Mouse (Mus musculus): ENCODE measurements around the gene Bbs9. TPM values are rescaled to one million over a fixed set of nuclear protein-coding genes. Genes with fewer than 3 reads are reported as not detected.

Bbs9 gene
- total RNA-seq, 1 experiment = 10.3 TPM

DNA sequence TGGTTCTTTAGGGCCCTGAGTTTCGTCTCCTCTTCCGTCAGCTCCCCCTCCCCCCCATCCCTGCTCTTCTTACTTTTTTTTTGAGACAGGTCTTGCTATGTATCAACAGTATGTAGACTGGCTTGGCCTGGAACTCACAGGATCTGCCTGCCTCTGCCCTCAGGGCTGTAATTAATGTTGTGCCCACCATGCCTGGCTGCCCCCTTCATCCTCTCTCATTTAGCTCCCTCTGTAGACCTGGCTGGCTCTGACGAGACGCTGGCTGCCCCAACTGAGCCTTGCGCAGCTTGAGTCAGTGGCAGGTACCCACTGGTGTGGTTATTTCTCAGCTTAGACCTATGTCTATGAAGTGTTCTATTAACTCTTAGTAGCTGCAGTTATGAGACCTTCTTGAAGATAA is 28.1 kb downstream of the Bbs9 start:
- Histone ChIP-seq H3K9me3 (ENCODE audit: control insufficient read depth, insufficient read depth, low read depth, low read length) (no peaks in the 10 kb centered on the region), H3K4me3 (ENCODE audit: insufficient read depth in 1 of 2, low read depth in 1 of 2, low read length in 2 of 2, poor library complexity in 1 of 2, severe bottlenecking in 1 of 2) (no peak overlapping the region), H3K9ac (ENCODE audit: insufficient read depth, low read depth, low read length, poor library complexity, severe bottlenecking) (no peak overlapping the region), H3K27ac (ENCODE audit: insufficient read depth, low read depth, low read length, poor library complexity, severe bottlenecking) (no peak overlapping the region), H3K4me1 (ENCODE audit: control insufficient read depth in 2 of 2, insufficient read depth in 2 of 2, low read length in 2 of 2, poor library complexity in 1 of 2) (no peaks in the 10 kb centered on the region), H3K36me3 (ENCODE audit: control insufficient read depth, insufficient read depth, low read length, poor library complexity, severe bottlenecking) (0 out of 2 replicates have a peak, but pooled peaks cover 2% of the 10 kb centered on the region)
- TF ChIP-seq MAFK (IDR thresholded peaks at IDR 0.05; ENCODE audit: insufficient read depth, low read depth, low read length) (no peak), ZC3H11A (IDR thresholded peaks at IDR 0.05; ENCODE audit: borderline replicate concordance, low read depth, low read length) (no peak), HCFC1 (IDR thresholded peaks at IDR 0.05; ENCODE audit: borderline replicate concordance, insufficient read depth, low read length) (no peak)
- no peak for DNase-seq (ENCODE audit: low read depth, low spot score)
- in situ Hi-C loops (cut with MboI; ENCODE audit: low sequenced_read_pairs in 2 of 2, unreplicated experiment in 2 of 2) = no loop called here

DNA sequence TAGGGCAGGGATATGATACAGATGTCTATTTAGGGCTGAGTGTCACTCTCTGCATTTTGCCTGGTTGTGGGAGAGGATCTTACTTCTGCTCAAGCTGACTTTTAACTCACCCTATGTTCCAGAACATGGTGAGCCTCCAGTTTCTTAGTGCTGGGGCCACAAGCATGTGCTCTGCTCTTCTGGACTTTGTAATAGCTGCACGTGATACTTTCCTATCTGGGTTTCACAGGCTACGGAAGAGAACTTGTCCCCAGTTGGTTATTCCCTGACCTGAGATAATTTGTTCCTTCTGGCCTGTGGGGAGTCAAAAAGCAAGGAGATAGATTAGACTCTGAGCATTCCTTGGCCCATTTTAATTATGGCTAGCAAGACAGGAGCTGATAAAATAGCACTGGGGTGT is 30.1 kb downstream of the Bbs9 start:
- no peak for DNase-seq (ENCODE audit: low read depth, low spot score)
- H3K4me3 ChIP-seq (ENCODE audit: insufficient read depth in 1 of 2, low read depth in 1 of 2, low read length in 2 of 2, poor library complexity in 1 of 2, severe bottlenecking in 1 of 2) = no peak overlapping the region
- TF ChIP-seq ZNF384 (IDR thresholded peaks at IDR 0.05; ENCODE audit: low read depth, low read length) = no peak
- TF ChIP-seq HCFC1 (IDR thresholded peaks at IDR 0.05; ENCODE audit: borderline replicate concordance, insufficient read depth, low read length) = no peak
- no peak for TF ChIP-seq MAFK (IDR thresholded peaks at IDR 0.05; ENCODE audit: insufficient read depth, low read depth, low read length)
- no peak for TF ChIP-seq ZC3H11A (IDR thresholded peaks at IDR 0.05; ENCODE audit: borderline replicate concordance, low read depth, low read length)
- TF ChIP-seq CHD2 (IDR thresholded peaks at IDR 0.05; ENCODE audit: low read depth, low read length) = no peak
- H3K9ac ChIP-seq (ENCODE audit: insufficient read depth, low read depth, low read length, poor library complexity, severe bottlenecking) = no peak overlapping the region
- H3K27ac ChIP-seq (ENCODE audit: insufficient read depth, low read depth, low read length, poor library complexity, severe bottlenecking) = no peak overlapping the region
- H3K4me1 ChIP-seq (ENCODE audit: control insufficient read depth in 2 of 2, insufficient read depth in 2 of 2, low read length in 2 of 2, poor library complexity in 1 of 2) = 0 out of 4 replicates have a peak, but pooled peaks cover 0 to 1% of the 10 kb centered on the region in 2 experiments
- in situ Hi-C loops (cut with MboI; ENCODE audit: low sequenced_read_pairs in 2 of 2, unreplicated experiment in 2 of 2) = no loop called here
- no peaks in the 10 kb centered on the region for H3K36me3 ChIP-seq (ENCODE audit: control insufficient read depth, insufficient read depth, low read length, poor library complexity, severe bottlenecking)
- no peaks in the 10 kb centered on the region for H3K9me3 ChIP-seq (ENCODE audit: control insufficient read depth, insufficient read depth, low read depth, low read length)

DNA sequence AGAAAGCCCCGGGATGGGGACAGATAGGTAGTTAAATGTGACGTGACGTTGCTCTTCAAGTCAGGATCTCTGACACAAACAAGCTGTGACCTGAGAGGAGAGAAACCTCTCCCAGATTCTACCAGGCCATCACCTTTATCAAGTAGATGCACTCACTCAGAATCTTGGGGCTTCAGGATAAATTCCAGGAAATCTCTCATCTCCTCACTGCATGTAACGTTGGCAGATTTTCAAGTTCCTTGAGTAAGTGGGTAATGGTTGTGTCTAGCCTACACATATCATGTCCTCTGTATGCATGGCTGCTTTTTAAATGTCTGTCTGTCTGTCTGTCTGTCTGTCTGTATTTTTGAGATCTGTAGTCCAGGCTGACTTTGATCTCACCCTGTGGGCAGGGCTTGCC is 39.6 kb downstream of the Bbs9 start:
- Histone ChIP-seq H3K9me3 (ENCODE audit: control insufficient read depth, insufficient read depth, low read depth, low read length) (no peaks in the 10 kb centered on the region), H3K4me3 (ENCODE audit: insufficient read depth in 1 of 2, low read depth in 1 of 2, low read length in 2 of 2, poor library complexity in 1 of 2, severe bottlenecking in 1 of 2) (no peak overlapping the region), H3K36me3 (ENCODE audit: control insufficient read depth, insufficient read depth, low read length, poor library complexity, severe bottlenecking) (no peaks in the 10 kb centered on the region), H3K4me1 (ENCODE audit: control insufficient read depth in 2 of 2, insufficient read depth in 2 of 2, low read length in 2 of 2, poor library complexity in 1 of 2) (no peaks in the 10 kb centered on the region), H3K9ac (ENCODE audit: insufficient read depth, low read depth, low read length, poor library complexity, severe bottlenecking) (no peak overlapping the region), H3K27ac (ENCODE audit: insufficient read depth, low read depth, low read length, poor library complexity, severe bottlenecking) (no peak overlapping the region)
- TF ChIP-seq ZNF384 (IDR thresholded peaks at IDR 0.05; ENCODE audit: low read depth, low read length) (no peak), HCFC1 (IDR thresholded peaks at IDR 0.05; ENCODE audit: borderline replicate concordance, insufficient read depth, low read length) (no peak), MAFK (IDR thresholded peaks at IDR 0.05; ENCODE audit: insufficient read depth, low read depth, low read length) (no peak), CHD2 (IDR thresholded peaks at IDR 0.05; ENCODE audit: low read depth, low read length) (no peak), ZC3H11A (IDR thresholded peaks at IDR 0.05; ENCODE audit: borderline replicate concordance, low read depth, low read length) (no peak)
- in situ Hi-C loops (cut with MboI; ENCODE audit: low sequenced_read_pairs in 2 of 2, unreplicated experiment in 2 of 2) = no loop called here
- no peak for DNase-seq (ENCODE audit: low read depth, low spot score)

- Histone ChIP-seq H3K9ac (ENCODE audit: insufficient read depth, low read depth, low read length, poor library complexity, severe bottlenecking) (no peak overlapping the region), H3K9me3 (ENCODE audit: control insufficient read depth, insufficient read depth, low read depth, low read length) (no peaks in the 10 kb centered on the region), H3K36me3 (ENCODE audit: control insufficient read depth, insufficient read depth, low read length, poor library complexity, severe bottlenecking) (no peaks in the 10 kb centered on the region), H3K27ac (ENCODE audit: insufficient read depth, low read depth, low read length, poor library complexity, severe bottlenecking) (no peak overlapping the region), H3K4me3 (ENCODE audit: insufficient read depth in 1 of 2, low read depth in 1 of 2, low read length in 2 of 2, poor library complexity in 1 of 2, severe bottlenecking in 1 of 2) (no peak overlapping the region), H3K4me1 (ENCODE audit: control insufficient read depth in 2 of 2, insufficient read depth in 2 of 2, low read length in 2 of 2, poor library complexity in 1 of 2) (no peaks in the 10 kb centered on the region)
- in situ Hi-C loops (cut with MboI; ENCODE audit: low sequenced_read_pairs in 2 of 2, unreplicated experiment in 2 of 2) = no loop called here
- TF ChIP-seq ZC3H11A (IDR thresholded peaks at IDR 0.05; ENCODE audit: borderline replicate concordance, low read depth, low read length) = 0 out of 2 replicates have a peak, but pooled peaks have one; percentile 3
- no peak for TF ChIP-seq HCFC1 (IDR thresholded peaks at IDR 0.05; ENCODE audit: borderline replicate concordance, insufficient read depth, low read length)
- peak; percentile 55 for DNase-seq (ENCODE audit: low read depth, low spot score)
These were observed 43.0 kb downstream of the Bbs9 start for GRCm38 (mm10) chr9:22518394-22519041.

DNA sequence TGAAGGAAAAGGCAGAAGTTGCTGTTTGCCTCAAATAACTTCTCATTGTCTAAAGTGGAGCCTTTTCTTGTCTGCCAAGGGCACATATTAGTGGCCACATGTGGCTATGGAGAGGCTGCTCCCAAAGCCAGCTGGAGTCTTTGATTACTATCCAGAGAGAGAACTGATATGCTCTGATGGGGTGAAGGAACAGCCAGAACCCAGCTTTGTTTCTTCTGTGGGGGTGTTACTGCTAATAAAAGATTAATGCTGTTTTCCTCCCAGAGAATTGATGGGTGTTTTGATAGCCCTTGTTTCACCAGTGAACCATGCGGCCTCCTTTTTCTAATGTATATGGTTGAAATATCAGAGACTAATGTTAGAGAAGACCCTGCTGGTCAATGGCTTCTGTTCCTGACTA is 47.9 kb downstream of the Bbs9 start:
- no peaks in the 10 kb centered on the region for H3K9me3 ChIP-seq (ENCODE audit: control insufficient read depth, insufficient read depth, low read depth, low read length)
- H3K4me3 ChIP-seq (ENCODE audit: insufficient read depth in 1 of 2, low read depth in 1 of 2, low read length in 2 of 2, poor library complexity in 1 of 2, severe bottlenecking in 1 of 2) = no peak overlapping the region
- H3K36me3 ChIP-seq (ENCODE audit: control insufficient read depth, insufficient read depth, low read length, poor library complexity, severe bottlenecking) = no peaks in the 10 kb centered on the region
- TF ChIP-seq ZNF384 (IDR thresholded peaks at IDR 0.05; ENCODE audit: low read depth, low read length) (no peak), ZC3H11A (IDR thresholded peaks at IDR 0.05; ENCODE audit: borderline replicate concordance, low read depth, low read length) (no peak), MAFK (IDR thresholded peaks at IDR 0.05; ENCODE audit: insufficient read depth, low read depth, low read length) (no peak), CHD2 (IDR thresholded peaks at IDR 0.05; ENCODE audit: low read depth, low read length) (no peak), HCFC1 (IDR thresholded peaks at IDR 0.05; ENCODE audit: borderline replicate concordance, insufficient read depth, low read length) (no peak)
- no peak overlapping the region for H3K27ac ChIP-seq (ENCODE audit: insufficient read depth, low read depth, low read length, poor library complexity, severe bottlenecking)
- H3K9ac ChIP-seq (ENCODE audit: insufficient read depth, low read depth, low read length, poor library complexity, severe bottlenecking) = no peak overlapping the region
- no peak for DNase-seq (ENCODE audit: low read depth, low spot score)
- no peaks in the 10 kb centered on the region for H3K4me1 ChIP-seq (ENCODE audit: control insufficient read depth in 2 of 2, insufficient read depth in 2 of 2, low read length in 2 of 2, poor library complexity in 1 of 2)
- in situ Hi-C loops (cut with MboI; ENCODE audit: low sequenced_read_pairs in 2 of 2, unreplicated experiment in 2 of 2) = no loop called here

Data from ES-E14 (cell line).